Mouse (Mus musculus) lung, postnatal 0 days (tissue): Measurements from ENCODE around the gene Zfp672.

Source experiments
- CTCF ChIP-seq: IDR thresholded peaks from 2 replicates; pipeline ENCODE4 v1.5.1; 2016; ENCODE audit warnings: antibody characterized with exemption, mild to moderate bottlenecking
- EP300 ChIP-seq: IDR thresholded peaks from 2 replicates; pipeline ENCODE4 v1.6.1; 2016; ENCODE audit warnings: antibody characterized with exemption, mild to moderate bottlenecking, control low read depth

- TF ChIP-seq EP300: no peak
- TF ChIP-seq CTCF: no peak
Measured at GRCm38 (mm10) chr11:58364454-58364853, 34.3 kb upstream of the Zfp672 start.
